Mouse (Mus musculus) midbrain, postnatal 0 days (tissue): ENCODE data around the gene Il12a. TPM values are rescaled to one million over a fixed set of nuclear protein-coding genes. Genes with fewer than 3 reads are reported as not detected.
"Not testable (repeated sequence)": the region's sequence is repeated elsewhere in the genome, so short reads cannot be mapped to it uniquely, and the experiment has no call there.

Experiments used
- ATAC-seq: fragments of 200-750 bp; cut with Nextera tagmentation; 2 replicates; pipeline ENCODE4 v1.8.0; 2017; ENCODE audit warnings: moderate number of reproducible peaks, mild to moderate bottlenecking, moderate TSS enrichment, moderate library complexity; ENCODE audit not compliant: low FRiP score
- DNase-seq: peaks from one replicate; pipeline ENCODE4 v3.0.0-alpha.2; 2015; ENCODE audit warnings: low spot score
- H3K27ac ChIP-seq: fragments of 300-500 bp; sonication (generic); 2 replicates; pipeline ENCODE4 v1.5.1; 2014; ENCODE audit warnings: low read depth, mild to moderate bottlenecking, low read length, mixed read lengths
- H3K27me3 ChIP-seq: fragments of 300-500 bp; sonication (generic); 2 replicates; pipeline ENCODE4 v1.6.1; 2014; ENCODE audit warnings: low read length, control low read depth, mixed read lengths; ENCODE audit not compliant: insufficient read depth
- H3K36me3 ChIP-seq: fragments of 300-500 bp; sonication (generic); 2 replicates; pipeline ENCODE4 v1.6.1; 2014; ENCODE audit warnings: low read length, control low read depth, mixed read lengths; ENCODE audit not compliant: insufficient read depth
- H3K4me1 ChIP-seq: fragments of 300-500 bp; sonication (generic); 2 replicates; pipeline ENCODE4 v1.6.1; 2014; ENCODE audit warnings: mild to moderate bottlenecking, control low read depth, antibody characterized with exemption, low read length, mixed read lengths; ENCODE audit not compliant: insufficient read depth
- H3K4me2 ChIP-seq: fragments of 300-500 bp; sonication (generic); 2 replicates; pipeline ENCODE4 v1.6.1; 2014; ENCODE audit warnings: low read depth, mild to moderate bottlenecking, low read length, mixed read lengths; ENCODE audit not compliant: poor library complexity, severe bottlenecking
- H3K4me3 ChIP-seq: fragments of 300-500 bp; sonication (generic); 2 replicates; pipeline ENCODE4 v1.5.1; 2014; ENCODE audit warnings: low read depth, mild to moderate bottlenecking, low read length, moderate library complexity
- H3K9ac ChIP-seq: fragments of 300-500 bp; sonication (generic); replicated peaks from 2 replicates; pipeline ENCODE4 v1.6.1; 2014; ENCODE audit warnings: mild to moderate bottlenecking, low read length, moderate library complexity, mixed read lengths; ENCODE audit not compliant: poor library complexity, severe bottlenecking
- H3K9me3 ChIP-seq: fragments of 300-500 bp; sonication (generic); 2 replicates; pipeline ENCODE4 v1.6.1; 2016; ENCODE audit warnings: low read length, control low read depth
- CTCF ChIP-seq: IDR thresholded peaks from 2 replicates; pipeline ENCODE4 v1.5.1; 2016; ENCODE audit warnings: antibody characterized with exemption, mild to moderate bottlenecking
- WGBS: fragments of 180-500 bp; shearing (Covaris S2); extraction: QIAGEN DNeasy Blood & Tissue Kit; methylation state at CpG from one replicate; pipeline ENCODE4 v1.1.7; 2014; 5-methylcytosine and 5-hydroxymethylcytosine counted together
- polyA plus RNA-seq: library from polyadenylated mRNA; unstranded; fragments of >200 nt; fragmentation: Nextera tagmentation; extraction: Ambion mirVana; gene quantifications from 2 replicates; pipeline ENCODE4 v1.2.1, GENCODE M21; 2015
- total RNA-seq: library from RNA; depleted of rRNA; stranded (reverse); fragments of >200 nt; gene quantifications from 2 replicates; pipeline ENCODE4 v1.2.3, GENCODE M21; 2014

Gene Il12a
- total and polyA plus RNA-seq, 2 experiments from 2014 or later = not detected

GRCm38 (mm10) chr3:68710436-68710835 is 20.0 kb downstream of the Il12a start:
- no peaks in the 10 kb centered on the region for H3K4me1 ChIP-seq
- TF ChIP-seq CTCF = no peak
- H3K4me2 ChIP-seq = no peak overlapping the region
- no peaks in the 10 kb centered on the region for H3K36me3 ChIP-seq
- H3K27ac ChIP-seq = no peak overlapping the region
- H3K4me3 ChIP-seq = no peak overlapping the region
- H3K27me3 ChIP-seq = no peaks in the 10 kb centered on the region
- 76% methylated on average over 1 of the region's 1 CpGs for WGBS
- H3K9me3 ChIP-seq = no peaks in the 10 kb centered on the region
- H3K9ac ChIP-seq = no peak overlapping the region
- DNase-seq = no peak
- ATAC-seq = no peak

- WGBS = 91% methylated on average over 5 of the region's 5 CpGs
- Histone ChIP-seq H3K27me3 (no peaks in the 10 kb centered on the region), H3K4me3 (no peak overlapping the region), H3K9ac (no peak overlapping the region), H3K4me2 (no peak overlapping the region), H3K4me1 (no peaks in the 10 kb centered on the region), H3K27ac (no peak overlapping the region), H3K36me3 (no peaks in the 10 kb centered on the region), H3K9me3 (no peaks in the 10 kb centered on the region)
- ATAC-seq (no peak), DNase-seq (no peak)
- no peak for TF ChIP-seq CTCF
Measured at GRCm38 (mm10) chr3:68711510-68711909, 21.1 kb downstream of the Il12a start.

- 0 out of 2 replicates have a peak overlapping the region, but pooled peaks have one; percentile 24 for H3K4me2 ChIP-seq
- DNase-seq = peak; percentile 78
- no peak for ATAC-seq
Measured at GRCm38 (mm10) chr3:68713550-68713949, 23.1 kb downstream of the Il12a start.

GRCm38 (mm10) chr3:68717346-68717745 is 26.9 kb downstream of the Il12a start:
- WGBS = 46% methylated on average over 5 of the region's 5 CpGs
- TF ChIP-seq CTCF = peak; percentile 73

More at GRCm38 (mm10) chr3:68713550-68713949, 23.1 kb downstream of the Il12a start:
- no peaks in the 10 kb centered on the region for H3K27me3 ChIP-seq
- no peak overlapping the region for H3K27ac ChIP-seq
- TF ChIP-seq CTCF = peak; percentile 92
- no peaks in the 10 kb centered on the region for H3K36me3 ChIP-seq
- WGBS = 17% methylated on average over 7 of the region's 7 CpGs
- H3K4me3 ChIP-seq = no peak overlapping the region
- H3K9me3 ChIP-seq = no peaks in the 10 kb centered on the region
- H3K9ac ChIP-seq = no peak overlapping the region
- no peaks in the 10 kb centered on the region for H3K4me1 ChIP-seq

GRCm38 (mm10) chr3:68719229-68719819 is 28.9 kb downstream of the Il12a start:
- H3K9ac ChIP-seq = no peak overlapping the region
- 65% methylated on average over 8 of the region's 8 CpGs for WGBS
- DNase-seq (no peak), ATAC-seq (no peak)
- H3K4me2 ChIP-seq = no peak overlapping the region
- no peak overlapping the region for H3K27ac ChIP-seq
- no peaks in the 10 kb centered on the region for H3K4me1 ChIP-seq
- no peak for TF ChIP-seq CTCF
- H3K36me3 ChIP-seq = no peaks in the 10 kb centered on the region
- H3K9me3 ChIP-seq = no peaks in the 10 kb centered on the region
- H3K4me3 ChIP-seq = no peak overlapping the region
- H3K27me3 ChIP-seq = no peaks in the 10 kb centered on the region

More at GRCm38 (mm10) chr3:68717346-68717745, 26.9 kb downstream of the Il12a start:
- H3K36me3 ChIP-seq, H3K9me3 ChIP-seq, H3K4me2 ChIP-seq, H3K9ac ChIP-seq, H3K27ac ChIP-seq, H3K4me3 ChIP-seq, H3K4me1 ChIP-seq, ATAC-seq, H3K27me3 ChIP-seq: not testable (repeated sequence)
- peak; percentile 76 for DNase-seq

GRCm38 (mm10) chr3:68720258-68720657 is 29.8 kb downstream of the Il12a start:
- peak; percentile 62 for ATAC-seq
- H3K4me2 ChIP-seq = no peak overlapping the region
- 43% methylated on average over 13 of the region's 13 CpGs for whole genome bisulfite sequencing

More at GRCm38 (mm10) chr3:68720258-68720657, 29.8 kb downstream of the Il12a start:
- H3K9ac ChIP-seq = no peak overlapping the region
- H3K9me3 ChIP-seq = no peaks in the 10 kb centered on the region
- no peak overlapping the region for H3K4me3 ChIP-seq
- peak; percentile 40 for DNase-seq
- H3K36me3 ChIP-seq = no peaks in the 10 kb centered on the region
- H3K4me1 ChIP-seq = no peaks in the 10 kb centered on the region
- no peaks in the 10 kb centered on the region for H3K27me3 ChIP-seq
- TF ChIP-seq CTCF = peak; percentile 77
- no peak overlapping the region for H3K27ac ChIP-seq
